Mouse (Mus musculus) layer of hippocampus, adult 8-10 months (tissue): ENCODE data around the gene Slit3. TPM values are rescaled to one million over a fixed set of nuclear protein-coding genes. Genes with fewer than 3 reads are reported as not detected.

ENCODE experiments used
- DNase-seq, 2 experiments: peaks; one replicate each; pipeline ENCODE4 v3.0.0; 2022; ENCODE audit warnings: low spot score in 2 of 2
- total RNA-seq, 4 experiments: library from RNA; stranded (reverse); gene quantifications; 2 replicates each; pipeline ENCODE4 v1.2.4; 2022

Slit3 gene
- total RNA-seq: 100 to 1,000 TPM in 1 of 4 experiments, 10 to 100 TPM in 3; 79.5 to 107 (median 95.7) TPM

GRCm38 (mm10) chr11:35120894-35121610, at the start of gene Slit3:
Slit3 (plus strand) TSS chr11:35121224.
- peak in 1 of 2 experiments; percentile 51 for DNase-seq

DNA sequence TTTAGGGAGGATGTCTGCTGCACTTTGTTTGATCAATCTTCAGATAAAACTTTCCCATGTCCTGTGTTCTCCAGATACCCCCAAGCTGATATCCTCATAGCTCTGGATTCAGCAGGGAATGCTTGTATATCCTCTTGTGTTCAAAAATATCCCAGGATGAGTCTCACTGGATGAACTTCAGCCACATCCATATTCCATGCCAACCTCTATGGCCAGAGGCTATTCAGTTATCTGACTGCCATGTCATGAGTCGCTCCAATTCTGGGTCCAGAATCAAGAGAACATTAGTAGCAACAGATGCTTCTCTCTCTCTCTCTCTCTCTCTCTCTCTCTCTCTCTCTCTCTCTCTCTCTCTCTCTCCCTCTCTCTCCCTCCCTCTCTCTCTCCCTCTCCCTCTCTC, 49.6 kb upstream of the Slit3 start:
- no peak for DNase-seq

- no peak for DNase-seq
These were observed 45.6 kb upstream of the Slit3 start for GRCm38 (mm10) chr11:35075411-35075810.

DNA sequence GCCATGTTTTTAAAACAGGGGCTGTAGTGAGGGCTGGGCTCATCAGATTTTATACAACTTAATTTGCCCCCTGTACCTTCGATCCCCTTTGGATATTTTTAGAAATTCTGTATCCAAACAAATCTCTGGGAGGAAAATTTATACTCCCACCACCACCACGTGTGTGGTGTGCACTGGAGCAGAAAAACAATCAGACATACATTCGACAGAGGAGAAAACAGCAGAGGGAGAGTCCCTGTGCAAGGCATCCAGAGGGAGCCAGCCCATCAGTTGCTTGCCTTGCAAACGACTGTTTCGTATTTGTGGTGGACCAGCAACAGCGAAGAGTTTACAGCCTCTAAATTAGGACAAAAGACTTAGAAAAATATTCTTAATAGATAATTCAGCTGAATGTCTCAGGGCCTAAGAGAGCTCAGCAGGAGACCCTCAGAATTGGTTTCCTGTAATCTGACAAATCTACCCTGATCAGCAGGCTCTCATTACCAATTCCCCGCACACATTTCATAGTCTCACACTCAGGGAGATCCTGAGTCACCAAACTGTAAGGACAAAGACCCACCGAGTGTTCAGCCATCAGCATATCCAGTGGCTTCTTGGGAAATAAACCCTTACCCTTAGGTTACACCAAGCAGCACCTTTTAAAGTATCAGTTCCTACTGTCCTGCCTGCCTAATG, 40.4 kb upstream of the Slit3 start:
- DNase-seq: no peak

DNA sequence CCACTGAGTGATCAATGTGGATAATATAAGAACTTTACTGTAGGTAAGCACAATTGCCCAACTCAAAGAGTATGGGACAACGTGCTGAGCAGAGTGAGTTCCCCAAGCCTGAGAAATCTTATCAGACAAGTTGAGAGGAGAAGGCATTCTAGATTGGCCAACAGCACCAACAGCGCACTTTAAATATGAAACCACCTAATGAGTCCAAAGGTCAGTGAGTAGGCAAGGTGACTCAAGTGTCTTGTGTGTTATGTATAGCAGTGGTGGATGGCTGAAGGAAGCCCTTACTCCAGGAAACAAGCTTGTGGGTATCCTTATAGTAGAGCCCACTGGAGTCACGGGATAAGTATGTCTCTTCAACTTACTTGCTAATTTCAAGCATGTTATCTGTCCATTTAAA, 38.7 kb upstream of the Slit3 start:
- DNase-seq: no peak

DNA sequence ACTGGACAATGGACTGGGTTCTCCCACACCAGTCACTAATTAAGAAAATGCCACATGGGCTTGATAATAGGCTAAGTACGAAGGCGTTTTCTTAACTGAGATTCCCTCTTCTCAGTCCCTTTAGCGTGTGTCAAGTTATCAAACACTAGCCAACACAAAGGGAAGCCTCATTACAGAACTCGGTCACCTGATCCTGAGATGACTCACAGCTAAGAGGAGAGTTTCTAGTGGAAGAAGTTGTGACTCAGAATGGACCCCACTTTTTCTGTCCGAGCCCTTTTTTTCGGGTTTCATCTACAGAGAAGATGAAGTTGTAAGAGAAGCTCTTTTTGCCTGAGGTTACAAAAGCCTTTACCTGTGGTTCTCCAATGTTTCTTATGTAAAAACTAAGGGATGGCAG, 38.0 kb upstream of the Slit3 start:
- DNase-seq: no peak

DNA sequence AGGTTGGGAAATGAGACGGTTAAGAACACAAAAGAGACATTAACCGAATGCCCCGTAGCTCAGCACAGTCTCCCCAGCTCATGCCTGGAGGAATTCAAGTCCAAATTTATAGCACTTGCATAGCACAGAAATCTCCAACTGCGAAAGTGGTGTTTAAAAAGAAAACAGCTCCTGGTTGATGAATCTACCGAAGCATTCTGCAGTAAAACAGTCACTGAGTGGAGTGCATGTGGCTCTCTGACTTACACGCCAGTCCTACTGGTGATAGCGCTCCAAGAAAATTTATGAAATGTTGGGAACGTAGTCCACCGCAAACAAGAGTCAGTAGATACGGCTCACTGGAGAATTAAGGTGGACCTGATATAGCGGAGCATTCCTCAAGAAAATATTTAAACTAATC, 35.7 kb upstream of the Slit3 start:
- no peak for DNase-seq

DNA sequence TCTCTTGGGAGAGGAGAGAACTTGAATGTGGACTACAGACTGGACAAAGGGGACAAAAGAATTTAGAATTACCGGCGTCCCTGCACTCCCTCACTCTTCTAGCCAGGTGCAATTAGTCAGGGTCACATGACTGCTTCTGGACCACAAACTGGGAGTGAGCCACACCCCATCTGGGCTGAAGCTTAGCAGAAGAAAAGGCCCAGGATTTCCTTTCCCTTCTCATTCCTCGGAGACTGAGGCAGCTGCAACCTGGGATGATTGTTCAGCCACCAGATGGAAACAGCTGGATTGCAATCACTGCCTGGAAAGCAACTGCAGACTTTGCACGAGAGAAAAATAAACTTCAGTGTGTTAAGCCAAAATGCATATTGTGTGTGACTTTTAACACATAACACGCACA, 35.0 kb upstream of the Slit3 start:
- no peak for DNase-seq

DNA sequence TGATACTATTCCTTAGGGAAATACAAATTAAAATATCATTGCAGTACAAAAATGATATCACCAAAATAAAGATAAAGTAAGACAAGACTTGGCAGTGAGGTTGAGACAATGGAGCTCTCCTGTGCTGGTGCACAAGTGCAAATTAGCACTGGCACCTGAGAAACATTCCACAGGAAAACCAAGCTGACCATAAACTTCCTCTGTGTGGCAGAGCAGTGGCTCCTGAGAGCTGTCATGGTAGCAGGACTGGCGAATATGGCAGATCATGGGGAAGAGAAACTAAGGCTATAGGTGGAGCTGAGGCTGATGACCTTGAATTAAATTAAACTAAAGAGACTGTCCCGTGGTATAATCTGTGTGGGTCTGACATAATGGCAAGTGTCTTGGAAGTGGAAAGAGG, 33.6 kb upstream of the Slit3 start:
- no peak for DNase-seq

DNA sequence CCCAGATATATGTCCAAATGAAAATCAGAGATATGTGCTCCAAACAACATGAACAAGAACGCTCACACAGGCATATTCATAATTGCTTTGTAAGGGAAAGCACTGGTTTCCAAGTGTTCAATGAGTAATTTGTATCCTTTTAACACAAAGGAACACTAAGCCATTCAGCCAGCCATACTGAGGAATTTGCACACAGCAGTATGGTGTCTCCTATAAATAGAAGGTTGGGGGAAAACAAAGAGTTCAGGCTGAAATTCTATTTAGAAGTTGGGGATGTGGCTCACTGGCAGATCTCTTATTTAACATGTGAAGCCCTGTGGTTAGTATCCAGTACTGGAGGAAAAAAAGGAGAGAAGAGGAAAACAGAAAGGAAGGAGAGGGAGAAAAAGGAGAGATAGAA, 32.9 kb upstream of the Slit3 start:
- DNase-seq: no peak

- no peak for DNase-seq
These were observed 30.2 kb upstream of the Slit3 start for GRCm38 (mm10) chr11:35090629-35091335.

- no peak for DNase-seq
These were observed 24.5 kb upstream of the Slit3 start for GRCm38 (mm10) chr11:35096538-35096937.

GRCm38 (mm10) chr11:35109781-35110180, 11.2 kb upstream of the Slit3 start:
- no peak for DNase-seq

- DNase-seq: no peak
These were observed 10.2 kb upstream of the Slit3 start for GRCm38 (mm10) chr11:35110784-35111183.

- no peak for DNase-seq
These were observed 7.7 kb upstream of the Slit3 start for GRCm38 (mm10) chr11:35113290-35113689.

- no peak for DNase-seq
These were observed 4.6 kb upstream of the Slit3 start for GRCm38 (mm10) chr11:35116436-35116835.

DNA sequence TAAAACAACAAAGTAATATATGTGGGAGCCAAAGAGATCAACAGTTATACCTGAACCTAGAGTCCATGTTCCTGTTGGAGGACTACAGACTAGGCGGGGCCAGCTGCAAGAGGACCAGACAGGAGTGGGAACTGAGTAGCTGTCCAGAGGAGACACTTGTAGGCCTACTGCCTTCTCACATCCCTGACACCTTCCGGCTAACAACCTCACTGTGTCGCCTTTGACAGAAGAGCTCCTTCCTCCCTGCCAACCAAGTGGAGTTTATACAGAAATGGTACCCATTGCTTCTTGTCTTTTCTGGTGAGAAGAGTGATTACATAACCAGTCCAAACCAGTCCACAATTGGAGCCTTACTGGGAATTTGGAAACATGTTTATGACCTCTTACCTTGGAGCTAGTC, 3.2 kb upstream of the Slit3 start:
- DNase-seq: no peak

DNA sequence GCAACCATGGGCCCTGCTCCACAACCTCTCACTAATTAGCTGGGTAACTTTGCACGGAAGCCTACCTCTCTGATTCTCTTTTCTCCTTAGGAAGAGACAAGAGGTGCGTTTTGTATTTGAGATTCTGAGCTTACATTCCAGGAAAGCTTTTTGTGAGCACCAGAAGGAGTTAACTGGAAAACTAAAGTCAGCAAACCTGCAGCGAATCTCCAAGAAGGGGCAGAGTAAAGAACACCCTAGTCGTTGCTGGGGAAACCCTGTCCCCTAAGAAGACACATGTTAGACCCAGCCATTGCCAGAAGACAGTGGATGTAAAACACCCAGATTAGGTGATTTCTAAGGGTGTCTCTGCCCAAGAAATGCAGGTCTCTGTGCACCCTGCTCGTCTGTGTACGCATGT, 2.3 kb upstream of the Slit3 start:
- no peak for DNase-seq

DNA sequence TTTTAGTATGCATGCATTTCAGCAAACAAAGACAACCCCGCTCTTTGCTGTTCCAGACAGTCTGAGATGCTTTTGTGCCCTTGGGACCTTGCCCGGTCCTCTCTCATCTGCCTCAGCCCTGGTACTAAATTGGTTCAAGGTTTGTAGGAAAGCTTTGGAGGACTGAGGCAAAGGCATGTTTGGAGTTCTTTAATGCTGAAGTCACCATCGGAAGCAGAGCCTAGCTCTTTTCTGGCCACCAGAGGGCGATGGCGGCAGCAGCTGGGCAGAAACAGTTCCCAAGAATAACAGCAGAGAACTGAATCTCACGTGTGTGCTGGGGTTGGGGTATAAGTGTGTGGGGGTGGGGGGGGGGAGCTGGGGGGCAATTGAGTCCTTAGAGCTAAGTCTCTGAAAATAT, 1.7 kb upstream of the Slit3 start:
- peak; percentile 36 to 78 for DNase-seq

DNA sequence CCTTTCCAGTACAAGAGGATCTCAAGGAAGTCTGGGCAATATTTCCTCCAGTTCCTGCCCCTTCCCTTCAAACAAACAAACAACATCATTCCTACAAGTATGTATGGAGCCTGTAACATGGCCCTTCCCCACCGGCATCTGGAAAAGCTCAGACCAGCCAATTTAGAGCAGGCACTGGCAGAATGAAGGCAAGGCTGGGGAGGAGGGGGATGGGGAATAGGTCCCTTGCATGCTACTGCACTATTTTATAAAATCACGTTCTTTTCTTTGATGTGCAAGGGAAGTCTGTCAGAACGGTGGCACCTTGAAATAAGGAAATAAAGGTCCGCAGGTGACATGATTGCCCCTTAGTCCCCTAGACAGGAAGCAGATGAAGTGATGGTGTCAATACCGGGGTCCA, 948 bp upstream of the Slit3 start:
- no peak for DNase-seq

GRCm38 (mm10) chr11:35121611-35121959, 561 bp downstream of the Slit3 start:
- no peak for DNase-seq

DNA sequence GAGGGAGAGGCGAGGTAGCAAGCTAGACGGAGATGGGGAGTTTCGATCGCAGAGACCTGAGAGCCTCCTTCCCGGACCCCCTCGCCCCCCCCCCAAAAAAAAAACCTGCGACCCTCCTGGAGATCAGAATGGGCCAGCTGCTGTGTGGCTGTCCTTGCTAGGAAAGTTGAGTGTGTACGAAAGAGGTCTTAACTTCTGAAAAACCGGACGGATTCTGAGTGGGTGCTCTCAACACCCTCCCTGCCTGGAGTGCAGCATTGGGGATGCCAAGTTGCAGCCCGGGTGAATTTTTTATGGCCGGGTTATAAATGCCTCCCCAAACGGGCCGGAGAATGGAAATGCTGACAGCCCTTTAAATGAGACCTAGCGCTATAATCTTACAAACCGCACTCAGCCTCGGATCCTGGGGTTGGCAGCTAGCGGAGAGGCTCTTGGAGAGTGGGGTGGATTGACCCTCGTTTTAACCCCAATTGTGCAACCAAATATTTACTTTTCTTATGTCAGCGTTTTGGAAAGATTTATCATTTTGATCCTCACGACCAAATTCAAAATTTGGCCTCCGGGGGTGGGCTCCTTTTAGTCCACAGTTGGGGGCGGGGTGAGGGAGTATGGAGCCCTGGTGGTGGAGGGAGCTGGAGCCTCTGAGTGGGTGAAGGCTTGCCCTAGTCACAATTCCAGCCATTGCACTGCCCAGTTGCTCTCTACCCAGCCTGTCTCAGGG, 1.2 kb downstream of the Slit3 start:
- no peak for DNase-seq
